Mouse (Mus musculus): ENCODE results near the gene Mdm1. TPM values are rescaled to one million over a fixed set of nuclear protein-coding genes. Genes with fewer than 3 reads are reported as not detected.
A peak's percentile ranks its signal among the peaks of the same experiment; 100 is the strongest.

Mdm1 gene
- total and polyA plus RNA-seq, 2 experiments: 0.35 to 1.1 TPM

GRCm38 (mm10) chr10:118110006-118110920, 31.3 kb upstream of the Mdm1 start:
- DNase-seq (ENCODE audit: extremely low read depth, low read depth, low spot score): peak; percentile 21
- no peaks in the 10 kb centered on the region for H3K36me3 ChIP-seq (ENCODE audit: control insufficient read depth, insufficient read depth, low read length)
- no peak overlapping the region for H3K4me3 ChIP-seq (ENCODE audit: insufficient read depth, low read depth, low read length)
- no peaks in the 10 kb centered on the region for H3K27me3 ChIP-seq (ENCODE audit: control insufficient read depth, insufficient read depth, low read length)
- no peaks in the 10 kb centered on the region for H3K4me1 ChIP-seq (ENCODE audit: control insufficient read depth, insufficient read depth, low read length)
- H3K9ac ChIP-seq (ENCODE audit: low read depth, low read length): no peak overlapping the region
- TF ChIP-seq POLR2A (IDR thresholded peaks at IDR 0.05; ENCODE audit: extremely low read depth, insufficient read depth, low read length): no peak
- TF ChIP-seq CTCF (IDR thresholded peaks at IDR 0.05; ENCODE audit: low read depth, low read length): 0 out of 2 replicates have a peak, but pooled peaks have one; percentile 30
- no peaks in the 10 kb centered on the region for H3K79me2 ChIP-seq (ENCODE audit: control insufficient read depth, insufficient read depth, low read length)
- no peak overlapping the region for H3K27ac ChIP-seq (replicated peaks; ENCODE audit: insufficient read depth, low read depth, low read length)
- 43% methylated on average over 8 of the region's 8 CpGs for WGBS

- Histone ChIP-seq H3K27me3 (ENCODE audit: control insufficient read depth, insufficient read depth, low read length) (no peaks in the 10 kb centered on the region), H3K9ac (ENCODE audit: low read depth, low read length) (no peak overlapping the region), H3K4me3 (ENCODE audit: insufficient read depth, low read depth, low read length) (no peak overlapping the region), H3K27ac (replicated peaks; ENCODE audit: insufficient read depth, low read depth, low read length) (no peak overlapping the region), H3K79me2 (ENCODE audit: control insufficient read depth, insufficient read depth, low read length) (no peaks in the 10 kb centered on the region), H3K4me1 (ENCODE audit: control insufficient read depth, insufficient read depth, low read length) (no peaks in the 10 kb centered on the region), H3K36me3 (ENCODE audit: control insufficient read depth, insufficient read depth, low read length) (no peaks in the 10 kb centered on the region)
- no peak for DNase-seq (ENCODE audit: extremely low read depth, low read depth, low spot score)
- 72% methylated on average over 7 of the region's 7 CpGs for WGBS
- no peak for TF ChIP-seq CTCF (IDR thresholded peaks at IDR 0.05; ENCODE audit: low read depth, low read length)
- TF ChIP-seq POLR2A (IDR thresholded peaks at IDR 0.05; ENCODE audit: extremely low read depth, insufficient read depth, low read length): no peak
Measured at GRCm38 (mm10) chr10:118110921-118111301, 30.7 kb upstream of the Mdm1 start.

- Histone ChIP-seq H3K36me3 (ENCODE audit: control insufficient read depth, insufficient read depth, low read length) (no peaks in the 10 kb centered on the region), H3K79me2 (ENCODE audit: control insufficient read depth, insufficient read depth, low read length) (no peaks in the 10 kb centered on the region), H3K4me3 (ENCODE audit: insufficient read depth, low read depth, low read length) (no peak overlapping the region), H3K4me1 (ENCODE audit: control insufficient read depth, insufficient read depth, low read length) (no peaks in the 10 kb centered on the region), H3K27ac (replicated peaks; ENCODE audit: insufficient read depth, low read depth, low read length) (no peak overlapping the region), H3K27me3 (ENCODE audit: control insufficient read depth, insufficient read depth, low read length) (no peaks in the 10 kb centered on the region), H3K9ac (ENCODE audit: low read depth, low read length) (no peak overlapping the region)
- 38% methylated on average over 7 of the region's 7 CpGs for WGBS
- no peak for DNase-seq (ENCODE audit: extremely low read depth, low read depth, low spot score)
- no peak for TF ChIP-seq POLR2A (IDR thresholded peaks at IDR 0.05; ENCODE audit: extremely low read depth, insufficient read depth, low read length)
- TF ChIP-seq CTCF (IDR thresholded peaks at IDR 0.05; ENCODE audit: low read depth, low read length): no peak
Measured at GRCm38 (mm10) chr10:118111621-118112020, 30.0 kb upstream of the Mdm1 start.

GRCm38 (mm10) chr10:118112294-118112893, 29.2 kb upstream of the Mdm1 start:
- no peak overlapping the region for H3K27ac ChIP-seq (replicated peaks; ENCODE audit: insufficient read depth, low read depth, low read length)
- no peak for TF ChIP-seq POLR2A (IDR thresholded peaks at IDR 0.05; ENCODE audit: extremely low read depth, insufficient read depth, low read length)
- TF ChIP-seq CTCF (IDR thresholded peaks at IDR 0.05; ENCODE audit: low read depth, low read length): no peak
- 74% methylated on average over 11 of the region's 11 CpGs for WGBS
- no peaks in the 10 kb centered on the region for H3K27me3 ChIP-seq (ENCODE audit: control insufficient read depth, insufficient read depth, low read length)
- H3K79me2 ChIP-seq (ENCODE audit: control insufficient read depth, insufficient read depth, low read length): no peaks in the 10 kb centered on the region
- no peak for DNase-seq (ENCODE audit: extremely low read depth, low read depth, low spot score)
- no peaks in the 10 kb centered on the region for H3K4me1 ChIP-seq (ENCODE audit: control insufficient read depth, insufficient read depth, low read length)
- no peak overlapping the region for H3K4me3 ChIP-seq (ENCODE audit: insufficient read depth, low read depth, low read length)
- H3K9ac ChIP-seq (ENCODE audit: low read depth, low read length): no peak overlapping the region
- no peaks in the 10 kb centered on the region for H3K36me3 ChIP-seq (ENCODE audit: control insufficient read depth, insufficient read depth, low read length)

GRCm38 (mm10) chr10:118113256-118113682, 28.3 kb upstream of the Mdm1 start:
- 79% methylated on average over 9 of the region's 9 CpGs for WGBS
- Histone ChIP-seq H3K4me1 (ENCODE audit: control insufficient read depth, insufficient read depth, low read length) (no peaks in the 10 kb centered on the region), H3K79me2 (ENCODE audit: control insufficient read depth, insufficient read depth, low read length) (no peaks in the 10 kb centered on the region), H3K36me3 (ENCODE audit: control insufficient read depth, insufficient read depth, low read length) (no peaks in the 10 kb centered on the region), H3K4me3 (ENCODE audit: insufficient read depth, low read depth, low read length) (no peak overlapping the region), H3K27ac (replicated peaks; ENCODE audit: insufficient read depth, low read depth, low read length) (no peak overlapping the region), H3K27me3 (ENCODE audit: control insufficient read depth, insufficient read depth, low read length) (no peaks in the 10 kb centered on the region), H3K9ac (ENCODE audit: low read depth, low read length) (no peak overlapping the region)
- no peak for TF ChIP-seq CTCF (IDR thresholded peaks at IDR 0.05; ENCODE audit: low read depth, low read length)
- no peak for TF ChIP-seq POLR2A (IDR thresholded peaks at IDR 0.05; ENCODE audit: extremely low read depth, insufficient read depth, low read length)
- DNase-seq (ENCODE audit: extremely low read depth, low read depth, low spot score): no peak
